Comparison of ENCODE assay signal across 26 mouse cellular contexts in genomic region chr9:66907126-66907525, GRCm38 (mm10).
"Had no signal": no experiment of that assay in that cellular context is flagged by ENCODE, and none has a peak within 500 bp of the region (broad histone marks: within the 10 kb centered on the region; RNA-seq: fewer than 3 reads in every experiment).

No protein-coding gene starts in this region.

- H3K27ac ChIP-seq: heart, embryonic 10.5 days; heart, embryonic 13.5 days; heart, embryonic 15.5 days; hindbrain, embryonic 13.5 days; hindbrain, embryonic 15.5 days; hindbrain, postnatal 0 days; intestine, embryonic 15.5 days; limb, embryonic 13.5 days; limb, embryonic 15.5 days; liver, embryonic 12.5 days; liver, embryonic 14.5 days had no signal

- H3K4me3 ChIP-seq: heart, embryonic 10.5 days; heart, embryonic 13.5 days; heart, embryonic 15.5 days; hindbrain, embryonic 13.5 days; hindbrain, embryonic 15.5 days; intestine, embryonic 15.5 days; limb, embryonic 13.5 days; limb, embryonic 15.5 days; liver, embryonic 12.5 days had no signal

- H3K27me3 ChIP-seq: heart, embryonic 13.5 days; heart, embryonic 15.5 days; hindbrain, embryonic 13.5 days; hindbrain, embryonic 15.5 days; intestine, embryonic 15.5 days; limb, embryonic 13.5 days; limb, embryonic 15.5 days; liver, embryonic 12.5 days had no signal

- H3K9me3 ChIP-seq: heart, embryonic 10.5 days; heart, embryonic 13.5 days; heart, embryonic 15.5 days; hindbrain, embryonic 13.5 days; hindbrain, embryonic 15.5 days; intestine, embryonic 15.5 days; limb, embryonic 13.5 days; limb, embryonic 15.5 days; liver, embryonic 12.5 days had no signal

- H3K9ac ChIP-seq: heart, embryonic 13.5 days; heart, embryonic 15.5 days; hindbrain, embryonic 13.5 days; hindbrain, embryonic 15.5 days; intestine, embryonic 15.5 days; limb, embryonic 13.5 days; limb, embryonic 15.5 days; liver, embryonic 12.5 days; liver, embryonic 14.5 days had no signal

- ATAC-seq: hindbrain, postnatal 0 days; inflammation-experienced regulatory T-cells, adult 6 months; intestine, embryonic 15.5 days; intestine, postnatal 0 days; liver, embryonic 12.5 days had no signal

- DNase-seq: gastrocnemius, postnatal 14 days; gastrocnemius, postnatal 36 days; heart, adult 18-20 months; heart, postnatal 14 days; heart, postnatal 36 days; kidney, adult 18-20 months; kidney, adult 8-10 months; kidney, postnatal 10 days; kidney, postnatal 25 days; kidney, postnatal 4 days; layer of hippocampus, adult 9-11 months; layer of hippocampus, postnatal 36 days; left cerebral cortex, postnatal 4 days had no signal

- H3K4me2 ChIP-seq: heart, embryonic 13.5 days; heart, embryonic 15.5 days; hindbrain, embryonic 13.5 days; hindbrain, embryonic 15.5 days; intestine, embryonic 15.5 days; limb, embryonic 13.5 days; limb, embryonic 15.5 days; liver, embryonic 12.5 days had no signal

- H3K36me3 ChIP-seq: heart, embryonic 10.5 days; heart, embryonic 13.5 days; heart, embryonic 15.5 days; hindbrain, embryonic 13.5 days; hindbrain, embryonic 15.5 days; intestine, embryonic 15.5 days; limb, embryonic 15.5 days had no signal
